Comparison of ENCODE assay signal across 8 mouse cellular contexts in the genomic region with DNA sequence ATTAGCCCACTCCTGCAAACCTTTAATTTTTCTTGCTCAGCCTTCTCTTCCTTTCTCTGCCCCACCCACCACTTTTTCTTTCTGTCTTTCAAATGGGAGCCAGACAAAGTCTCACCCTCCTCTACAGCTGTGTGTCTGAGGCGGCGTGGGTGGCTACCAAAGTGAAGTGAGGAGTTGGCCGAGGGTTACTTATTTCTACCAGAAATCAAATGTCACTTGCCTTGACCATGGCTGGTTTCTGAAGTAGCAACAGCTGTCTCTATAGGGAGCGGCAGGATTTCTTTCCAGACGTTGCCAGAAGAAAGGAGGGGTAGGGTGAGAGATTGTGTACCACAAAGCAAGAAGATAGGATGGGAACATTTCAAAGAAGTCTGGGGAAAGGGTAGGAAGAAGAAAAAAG.
DNase-seq lines count a peak whose midpoint lies in the region; ATAC-seq lines count a peak whose summit lies in the region.

No protein-coding gene starts in this region.

- no peak overlapping the region for H3K9ac ChIP-seq in heart, embryonic 11.5 days (ENCODE audit: low read depth, low read length)
- no peak overlapping the region for H3K9ac ChIP-seq in midbrain, embryonic 12.5 days (replicated peaks)

- WGBS in heart, embryonic 11.5 days (ENCODE audit: insufficient replicate concordance) = 59% methylated on average over 5 of the region's 5 CpGs
- 57% methylated on average over 5 of the region's 5 CpGs for WGBS in forebrain, embryonic 10.5 days
- 49% methylated on average over 5 of the region's 5 CpGs for WGBS in midbrain, embryonic 12.5 days

- H3K27me3 ChIP-seq in heart, embryonic 11.5 days (ENCODE audit: control insufficient read depth, insufficient read depth, low read length) = no peaks in the 10 kb centered on the region
- H3K27me3 ChIP-seq in forebrain, embryonic 10.5 days (ENCODE audit: poor library complexity, severe bottlenecking) = 0 out of 2 replicates have a peak, but pooled peaks cover 6% of the 10 kb centered on the region
- no peaks in the 10 kb centered on the region for H3K27me3 ChIP-seq in midbrain, embryonic 12.5 days

- ATAC-seq in heart, embryonic 11.5 days (replicated peaks; ENCODE audit: insufficient number of reproducible peaks, low FRiP score, low TSS enrichment) = no peak
- no peak for ATAC-seq in midbrain, embryonic 12.5 days (ENCODE audit: low FRiP score, low read depth)
- ATAC-seq in activated CD4-positive, CD25-positive, alpha-beta regulatory T cell, adult 4 months = no peak
- no peak for ATAC-seq in megakaryocyte progenitor cell, adult 5-6 weeks (replicated peaks; ENCODE audit: poor library complexity)

- no peaks in the 10 kb centered on the region for H3K4me1 ChIP-seq in heart, embryonic 11.5 days (ENCODE audit: control insufficient read depth, insufficient read depth, low read length)
- peaks cover 58% of the 10 kb centered on the region for H3K4me1 ChIP-seq in forebrain, embryonic 10.5 days
- peaks cover 44% of the 10 kb centered on the region for H3K4me1 ChIP-seq in midbrain, embryonic 12.5 days

- no peaks in the 10 kb centered on the region for H3K9me3 ChIP-seq in heart, embryonic 11.5 days (replicated peaks; ENCODE audit: control insufficient read depth, low read length)
- H3K9me3 ChIP-seq in forebrain, embryonic 10.5 days = 0 out of 2 replicates have a peak, but pooled peaks cover 2% of the 10 kb centered on the region
- no peaks in the 10 kb centered on the region for H3K9me3 ChIP-seq in midbrain, embryonic 12.5 days

- no peak overlapping the region for H3K27ac ChIP-seq in heart, embryonic 11.5 days (ENCODE audit: low read depth, low read length)
- peak overlapping the region; percentile 85 for H3K27ac ChIP-seq in forebrain, embryonic 10.5 days
- 0 out of 2 replicates have a peak overlapping the region, but pooled peaks have one; percentile 15 for H3K27ac ChIP-seq in midbrain, embryonic 12.5 days (replicated peaks)

- no peak overlapping the region for H3K4me2 ChIP-seq in heart, embryonic 11.5 days
- no peak overlapping the region for H3K4me2 ChIP-seq in midbrain, embryonic 12.5 days (replicated peaks)

- no peak overlapping the region for H3K4me3 ChIP-seq in heart, embryonic 11.5 days (ENCODE audit: low read depth, low read length)
- no peak overlapping the region for H3K4me3 ChIP-seq in forebrain, embryonic 10.5 days
- no peak overlapping the region for H3K4me3 ChIP-seq in midbrain, embryonic 12.5 days

- H3K36me3 ChIP-seq in heart, embryonic 11.5 days (ENCODE audit: control insufficient read depth, insufficient read depth, low read length) = no peaks in the 10 kb centered on the region
- H3K36me3 ChIP-seq in forebrain, embryonic 10.5 days (replicated peaks) = no peaks in the 10 kb centered on the region
- H3K36me3 ChIP-seq in midbrain, embryonic 12.5 days = no peaks in the 10 kb centered on the region

- peak; percentile 17 for DNase-seq in heart, postnatal 4 days
- peak; percentile 44 for DNase-seq in Muller cell, postnatal 12 days (ENCODE audit: inconsistent ontology term)
- DNase-seq in forebrain, embryonic 10.5 days (ENCODE audit: extremely low spot score, low spot score) = no peak
- no peak for DNase-seq in urinary bladder, postnatal 4 days (ENCODE audit: low spot score in 2 of 2)

Comparison
In these comparisons a context has a peak if more than half of its experiments do, and no peak if none do; other contexts are left out.
1. DNase-seq: peak in heart, postnatal 4 days (single experiment) and Muller cell, postnatal 12 days (single experiment); none in forebrain, embryonic 10.5 days (single experiment) and urinary bladder, postnatal 4 days (0 of 2).